Mouse (Mus musculus): ENCODE measurements around the gene Acta2.
A peak's percentile ranks its signal among the peaks of the same experiment; 100 is the strongest.

Acta2 gene

DNA sequence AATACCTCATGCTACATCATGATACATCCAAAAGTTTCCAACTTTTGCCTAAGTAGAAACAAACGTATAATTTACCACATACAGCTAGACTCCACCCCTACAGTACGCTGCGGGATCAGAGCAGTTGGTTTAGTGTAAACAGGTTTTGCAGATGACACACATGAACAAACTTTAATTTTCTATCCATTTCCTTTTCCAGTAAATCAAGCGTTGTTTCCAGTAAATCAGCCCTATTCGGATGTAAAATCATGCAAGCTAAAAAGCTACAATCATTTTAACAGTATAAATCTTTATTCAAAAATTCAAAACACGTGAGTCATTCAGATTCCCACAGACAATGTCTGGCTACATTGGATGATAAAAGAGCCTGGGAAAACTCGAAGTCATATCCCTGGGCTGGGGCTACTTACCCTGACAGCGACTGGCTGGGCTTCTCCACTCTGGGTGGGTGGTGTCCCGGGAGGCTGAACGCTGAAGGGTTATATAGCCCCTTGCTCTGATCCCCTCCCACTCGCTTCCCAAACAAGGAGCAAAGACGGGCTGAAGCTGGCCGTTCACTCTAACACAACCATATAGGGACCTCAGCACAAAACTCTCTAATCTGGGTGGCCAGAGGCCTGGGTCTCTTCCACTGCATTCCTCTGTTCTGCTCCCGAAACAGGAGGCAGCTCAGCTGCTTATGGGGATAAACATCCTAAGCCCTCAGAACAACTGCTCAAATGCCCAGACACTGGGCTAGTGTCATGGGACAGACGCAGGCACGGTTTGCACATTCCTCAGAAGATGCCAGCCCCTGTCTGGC is at the start of gene Acta2:
Acta2 (minus strand) TSS at position 711 of the 802 bp plus-strand sequence.
- no peak for DNase-seq (ENCODE audit: low spot score in 2 of 2)

DNA sequence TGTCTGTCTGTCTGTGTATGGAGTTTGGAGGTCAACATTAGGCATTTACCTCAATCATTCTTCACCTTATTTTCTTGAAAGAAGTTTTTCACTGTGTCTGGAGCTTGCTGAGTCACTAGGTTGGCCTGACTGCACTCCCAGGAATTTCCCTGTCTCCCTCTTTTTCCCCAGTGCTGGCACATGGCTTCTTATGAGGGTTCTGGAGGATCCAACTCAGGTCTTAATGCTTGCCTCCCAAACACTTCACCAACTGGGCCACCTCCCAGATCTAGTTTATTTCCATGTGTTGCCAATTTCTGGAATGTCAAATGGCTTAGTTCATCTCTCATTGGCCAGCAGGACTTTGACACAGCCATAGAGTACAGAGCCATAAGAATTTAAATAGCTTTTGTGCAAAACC is 49.5 kb upstream of the Acta2 start:
- DNase-seq (ENCODE audit: low spot score in 2 of 2): no peak

DNA sequence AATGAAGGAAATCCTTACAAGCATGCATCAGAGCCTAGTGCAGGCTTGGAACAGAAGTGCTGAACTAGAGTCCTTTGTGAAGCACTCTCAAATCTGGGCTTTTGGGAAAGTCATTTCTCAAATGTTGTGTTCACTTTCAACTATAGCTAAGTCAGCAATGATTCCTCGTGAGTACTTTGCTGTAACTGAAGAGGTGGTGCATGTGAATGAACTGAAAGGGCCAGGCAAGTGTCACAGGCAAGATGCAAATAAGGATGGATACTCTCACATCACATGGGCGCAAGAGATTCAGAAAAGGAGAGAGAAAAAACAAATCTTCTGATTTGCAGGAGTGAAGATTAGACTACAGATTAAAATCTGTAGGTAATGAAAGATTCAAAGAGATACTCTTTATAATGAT is 45.0 kb upstream of the Acta2 start:
- DNase-seq (ENCODE audit: low spot score in 2 of 2): no peak

DNA sequence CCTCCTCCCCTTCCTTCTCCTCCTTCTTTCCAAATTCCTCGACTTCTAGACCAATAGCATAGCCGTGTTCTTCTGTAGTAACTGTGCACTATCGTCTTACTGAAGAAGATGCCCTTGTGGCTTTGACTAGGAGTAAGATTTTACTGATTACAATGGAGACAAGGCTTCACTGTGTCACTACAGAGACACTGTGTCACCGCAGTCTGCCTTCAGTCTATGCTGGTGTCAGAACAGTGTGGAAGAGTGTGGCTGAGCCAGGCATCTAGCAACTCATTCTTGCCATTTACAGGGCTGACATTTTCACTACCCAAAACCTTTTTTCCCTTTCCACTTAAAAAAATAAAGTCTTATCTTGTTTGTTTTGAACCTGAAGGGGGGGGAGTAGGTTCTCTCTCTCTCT is 43.8 kb upstream of the Acta2 start:
- DNase-seq (ENCODE audit: low spot score in 2 of 2): no peak

DNA sequence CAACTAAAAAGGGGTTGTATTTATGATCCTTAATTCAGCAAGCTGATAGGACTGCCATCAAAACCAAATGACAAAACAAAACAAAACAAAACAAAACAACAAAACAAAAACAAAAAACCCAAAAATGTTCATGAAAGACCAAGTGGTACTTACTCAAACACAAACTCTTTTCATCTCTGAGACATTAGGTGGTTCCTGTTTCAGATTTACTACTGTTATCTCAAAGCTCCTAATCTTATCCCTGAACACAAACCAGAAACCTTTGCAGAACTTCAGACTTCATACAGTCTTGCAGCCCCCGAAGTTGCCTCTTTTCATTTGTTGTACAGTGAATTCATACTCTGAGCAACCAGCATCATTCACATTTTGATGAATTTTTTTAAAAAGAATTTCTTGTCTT is 43.1 kb upstream of the Acta2 start:
- DNase-seq (ENCODE audit: low spot score in 2 of 2): no peak

DNA sequence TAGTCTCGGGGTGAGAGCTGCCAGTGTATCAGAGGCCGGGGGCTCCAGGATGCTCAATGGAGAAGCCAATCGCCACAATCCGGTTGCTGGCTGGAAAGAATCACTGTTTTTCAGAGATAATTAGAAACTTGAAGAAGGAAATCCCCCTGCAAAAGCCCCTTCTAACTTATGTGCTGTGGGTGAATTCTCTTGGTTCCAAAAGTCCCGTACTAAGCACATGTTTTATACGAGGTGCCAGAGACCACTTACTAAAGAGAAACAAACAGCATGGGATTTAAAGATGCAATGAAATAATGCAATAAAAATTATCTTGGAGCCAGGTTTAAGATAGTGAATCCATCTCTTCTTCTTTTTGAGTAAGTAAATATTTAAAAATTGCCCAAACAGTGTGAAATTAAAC is 40.1 kb upstream of the Acta2 start:
- no peak for DNase-seq (ENCODE audit: low spot score in 2 of 2)

DNA sequence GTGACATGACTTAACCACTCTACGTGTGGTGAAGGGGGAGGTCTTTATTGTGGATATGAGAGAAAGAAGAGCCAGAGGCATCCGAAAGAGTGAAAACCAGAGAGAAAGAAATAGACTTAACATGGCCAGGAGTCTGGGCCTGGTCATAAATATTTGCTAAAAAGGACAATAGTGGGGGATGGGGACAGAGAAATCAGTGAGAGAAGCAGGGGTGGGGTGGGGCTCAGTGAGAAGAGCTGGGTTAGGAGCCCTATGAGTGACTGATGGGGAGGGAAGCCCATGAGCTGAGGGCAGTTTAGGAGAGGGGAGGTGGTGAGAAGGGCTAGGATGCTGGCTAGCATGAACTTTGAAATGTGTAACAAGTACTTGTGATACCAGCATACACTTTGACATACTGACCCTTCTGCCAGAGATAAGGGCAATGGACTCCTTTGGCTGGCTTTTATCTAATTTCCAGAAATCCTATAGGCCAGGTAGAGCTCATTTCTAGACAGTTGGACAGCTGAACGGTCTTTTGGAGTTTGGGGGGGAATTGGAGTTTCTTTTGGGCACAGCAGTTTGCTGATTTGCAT is 38.1 kb upstream of the Acta2 start:
- no peak for DNase-seq (ENCODE audit: low spot score in 2 of 2)

DNA sequence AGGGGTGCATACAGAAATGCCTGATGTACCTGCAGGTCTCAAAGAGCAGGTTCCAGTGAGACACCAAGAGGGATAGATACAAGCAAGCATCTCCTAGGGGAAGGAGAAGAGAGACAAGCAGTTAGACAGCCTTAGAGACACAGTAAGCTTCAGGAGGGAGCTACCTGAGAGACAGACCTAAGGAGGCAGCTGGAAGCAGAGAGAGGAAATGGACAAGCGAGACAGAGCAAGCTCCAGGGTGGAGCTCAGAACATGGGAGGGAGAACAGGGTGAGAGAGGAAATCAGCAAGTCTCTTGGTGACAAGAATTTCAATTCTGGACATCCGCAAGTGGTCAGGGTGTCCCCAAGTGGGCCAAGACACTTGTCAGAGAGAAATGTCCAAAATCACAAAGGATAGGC is 37.3 kb upstream of the Acta2 start:
- no peak for DNase-seq (ENCODE audit: low spot score in 2 of 2)

DNA sequence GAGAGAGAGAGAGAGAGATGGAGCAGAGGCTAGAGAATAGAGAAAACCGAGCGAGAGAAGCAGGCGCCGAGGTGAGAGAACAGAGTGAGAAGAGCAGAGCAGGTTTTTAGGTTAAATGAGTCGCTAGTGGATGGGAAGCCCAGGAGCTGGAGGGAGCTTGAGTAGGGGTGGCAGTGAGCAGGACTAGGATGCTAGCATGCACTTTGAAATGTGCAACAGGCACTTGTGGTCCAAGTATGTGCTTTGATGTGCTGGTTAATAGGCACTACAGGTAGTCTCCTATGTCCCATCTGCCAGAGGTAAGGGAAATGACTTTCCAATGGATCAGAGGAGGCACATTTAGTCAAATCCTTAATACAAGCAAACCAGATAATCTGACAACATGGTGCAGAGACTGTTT is 36.6 kb upstream of the Acta2 start:
- DNase-seq (ENCODE audit: low spot score in 2 of 2): no peak

DNA sequence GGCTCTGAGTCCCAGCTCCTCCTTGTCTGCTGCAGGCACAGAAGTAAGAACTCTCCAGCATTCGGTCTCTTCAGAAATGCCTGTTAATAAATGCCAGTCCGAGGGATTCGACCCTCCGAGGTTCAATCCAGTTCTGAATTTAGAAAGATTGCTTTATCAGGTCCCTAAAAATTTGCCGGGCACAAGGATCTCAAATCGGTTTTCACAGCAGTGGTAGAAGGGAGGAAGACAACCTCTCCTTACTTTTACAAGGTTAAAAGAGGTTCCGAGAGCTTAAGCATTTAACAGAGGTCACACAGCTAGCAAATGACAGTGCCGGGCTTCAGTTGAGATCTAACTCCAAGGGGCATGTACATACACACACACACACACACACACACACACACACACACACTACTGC is 36.0 kb upstream of the Acta2 start:
- DNase-seq (ENCODE audit: low spot score in 2 of 2): no peak

DNA sequence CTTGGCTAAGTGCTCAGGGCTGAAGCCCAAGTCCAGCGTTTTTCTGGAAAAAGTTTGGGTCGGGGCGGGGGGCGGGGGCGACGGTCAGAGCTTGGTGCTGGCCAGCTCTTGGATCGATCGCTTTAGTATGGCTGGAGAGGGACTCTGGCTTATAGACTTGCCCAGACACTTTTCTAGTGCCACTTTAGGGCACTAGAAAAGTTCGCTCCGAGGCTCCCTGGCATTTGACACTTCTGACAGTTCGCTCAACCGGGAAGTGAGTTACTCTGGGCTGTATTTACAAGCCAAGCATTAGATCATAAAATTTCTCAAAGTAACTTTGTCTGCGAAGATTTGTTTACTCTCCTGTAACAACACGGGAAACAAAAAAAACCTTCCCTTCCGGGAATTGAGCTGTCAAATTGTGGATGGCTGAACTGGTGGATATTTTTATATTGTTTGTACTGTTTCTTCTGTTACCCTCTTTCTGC is 35.5 kb upstream of the Acta2 start:
- no peak for DNase-seq (ENCODE audit: low spot score in 2 of 2)

DNA sequence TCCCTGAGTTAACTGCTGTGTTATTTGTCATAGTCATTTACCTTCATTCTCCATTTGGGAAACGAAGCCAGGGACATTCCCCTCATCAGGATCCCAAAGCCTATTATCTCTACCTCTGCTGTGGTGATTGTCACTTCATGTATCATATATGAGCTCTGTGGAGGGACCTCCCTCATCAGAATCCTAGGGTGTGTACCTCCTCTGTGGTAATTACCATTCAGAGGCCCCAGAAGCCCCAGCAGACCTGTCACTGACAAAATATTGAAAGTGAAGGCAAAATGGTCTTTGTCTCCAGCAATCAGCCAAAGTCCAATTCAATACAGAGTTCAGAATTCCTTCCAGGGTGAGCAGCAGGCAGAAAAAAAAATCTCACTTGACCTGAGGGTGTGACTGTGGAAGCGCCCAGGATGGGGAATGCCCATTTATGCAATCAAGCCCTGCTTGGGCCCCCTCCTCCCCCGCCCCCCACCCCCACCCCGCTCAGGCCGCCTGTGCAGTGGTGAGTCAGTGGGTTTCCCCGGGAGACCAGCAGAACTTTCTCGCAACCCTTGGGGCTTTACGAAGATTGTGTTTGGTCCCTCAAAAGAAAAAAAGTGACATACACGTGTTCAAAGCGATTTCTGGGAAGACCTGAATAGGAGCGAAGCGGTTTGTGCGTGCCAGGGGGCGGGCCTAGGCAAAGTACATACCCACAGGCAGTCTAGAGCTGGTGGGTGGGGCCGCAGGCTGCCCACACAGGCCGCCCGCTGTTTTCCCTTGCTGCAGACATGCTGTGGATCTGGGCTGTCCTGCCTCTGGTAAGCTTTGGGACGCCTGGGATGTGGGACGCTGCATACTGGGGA is 34.8 kb upstream of the Acta2 start, which contains the start of gene Fas:
Fas (plus strand) TSS at position 719 of the 842 bp plus-strand sequence.
- peak; percentile 32 to 72 for DNase-seq (ENCODE audit: low spot score in 2 of 2)

DNA sequence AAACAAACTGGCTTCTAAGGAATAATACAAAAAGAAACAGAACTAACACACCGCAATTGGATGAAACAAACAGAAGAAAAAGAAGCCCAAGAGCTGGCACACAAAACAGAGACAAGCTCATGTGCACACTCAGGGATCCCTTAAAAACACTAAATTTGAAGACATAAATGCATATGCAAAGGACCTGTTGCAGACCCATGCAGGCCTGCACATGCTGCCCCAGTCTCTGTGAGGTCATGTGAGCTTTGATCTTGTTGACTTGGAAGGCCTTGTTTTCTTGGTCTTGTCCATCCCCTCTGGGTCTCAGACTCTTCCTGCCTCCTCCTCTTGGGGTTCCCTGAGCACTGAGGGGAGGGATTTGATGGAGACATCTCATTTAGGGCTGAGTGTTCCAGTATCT is 33.3 kb upstream of the Acta2 start:
- DNase-seq (ENCODE audit: low spot score in 2 of 2): no peak

DNA sequence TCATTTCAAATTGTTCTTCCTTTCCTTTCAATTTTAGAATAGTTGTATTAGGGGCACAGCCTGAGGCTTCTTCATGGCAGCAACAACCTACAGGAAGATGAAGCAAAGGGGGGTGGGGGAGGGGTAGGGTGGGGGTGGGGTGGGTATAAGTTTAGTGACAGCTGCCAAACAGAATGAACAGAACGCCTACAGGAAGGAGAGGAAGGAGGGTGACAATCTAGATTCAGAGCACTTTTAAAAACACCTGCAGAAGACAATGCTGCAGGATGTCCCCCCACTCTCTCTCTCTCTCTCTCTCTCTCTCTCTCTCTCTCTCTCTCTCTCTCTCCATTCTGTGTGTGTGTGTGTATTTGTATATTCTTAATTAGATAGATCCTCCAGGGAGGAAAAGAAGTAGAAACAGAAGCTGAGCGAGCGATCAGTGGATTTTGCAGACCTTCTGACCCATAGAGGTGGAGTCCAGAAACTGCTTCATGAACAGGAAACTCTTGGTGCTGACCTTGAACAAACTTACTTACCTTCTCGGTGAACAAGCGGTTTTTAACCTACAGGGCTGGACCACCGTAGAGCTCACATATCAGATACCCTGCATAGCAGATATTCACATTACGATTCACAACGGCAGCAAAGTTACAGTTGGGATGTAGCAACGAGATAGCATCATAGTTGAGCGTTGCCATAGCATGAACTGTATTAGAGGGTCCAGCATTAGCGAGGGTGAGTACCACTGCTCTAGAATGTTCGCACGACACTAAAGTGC is 32.4 kb upstream of the Acta2 start:
- no peak for DNase-seq (ENCODE audit: low spot score in 2 of 2)

DNA sequence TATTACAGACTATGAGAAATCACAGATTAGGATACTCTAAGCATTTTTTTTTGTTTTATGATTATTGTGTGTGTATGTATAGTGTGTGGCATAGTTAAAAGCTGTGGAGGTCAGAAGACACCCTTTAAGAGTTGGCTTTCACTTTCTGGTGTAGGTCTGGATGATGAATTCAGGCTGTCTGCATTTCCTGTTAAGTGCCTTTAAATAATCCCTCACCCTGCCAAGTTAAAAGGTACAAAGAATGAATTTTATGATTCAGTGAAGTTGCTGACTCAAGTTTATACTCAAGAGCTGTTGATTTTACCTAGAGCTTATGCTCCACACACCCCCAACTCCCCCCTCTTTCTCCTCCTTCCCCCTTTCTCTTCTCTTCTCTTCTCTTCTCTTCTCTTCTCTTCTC is 31.8 kb upstream of the Acta2 start:
- no peak for DNase-seq (ENCODE audit: low spot score in 2 of 2)

DNA sequence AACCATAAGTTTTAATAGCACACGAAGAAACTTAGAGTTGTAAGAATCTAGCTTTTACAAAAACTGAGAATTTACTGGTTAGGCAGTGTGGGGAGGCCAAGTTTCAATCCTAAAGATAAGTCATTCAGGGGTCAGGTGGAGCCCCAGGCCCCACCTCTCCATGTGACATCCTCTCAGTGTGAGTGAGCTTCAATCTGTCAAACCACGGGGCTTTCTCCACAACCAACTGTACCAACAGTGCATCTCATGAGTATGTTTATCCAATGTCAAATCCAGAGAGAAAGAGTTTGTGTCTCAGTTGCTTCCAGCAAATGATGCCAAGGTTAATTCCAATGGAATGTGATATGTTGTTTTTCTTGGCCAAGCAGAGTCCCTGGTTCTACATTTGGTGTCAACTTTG is 29.4 kb upstream of the Acta2 start:
- DNase-seq (ENCODE audit: low spot score in 2 of 2): no peak

DNA sequence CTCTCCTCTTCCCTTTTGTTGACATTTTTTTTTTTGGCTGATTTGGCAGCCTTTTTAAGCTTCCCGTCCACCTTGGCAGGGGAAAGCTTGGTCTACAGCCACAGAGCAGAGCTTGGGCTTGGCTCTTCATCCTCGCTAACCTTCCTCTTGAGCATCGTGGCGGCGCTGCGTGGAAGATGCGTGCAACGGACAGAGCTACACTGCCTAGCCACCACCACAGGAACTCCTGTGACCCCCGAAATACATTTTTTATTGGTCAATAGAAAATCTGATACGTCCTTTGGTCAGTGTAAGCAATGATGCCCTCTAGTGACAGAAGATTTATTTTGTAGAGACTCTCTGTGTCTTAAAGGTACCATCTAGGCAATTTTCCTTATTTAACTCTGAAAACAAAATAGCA is 29.0 kb upstream of the Acta2 start:
- no peak for DNase-seq (ENCODE audit: low spot score in 2 of 2)

DNA sequence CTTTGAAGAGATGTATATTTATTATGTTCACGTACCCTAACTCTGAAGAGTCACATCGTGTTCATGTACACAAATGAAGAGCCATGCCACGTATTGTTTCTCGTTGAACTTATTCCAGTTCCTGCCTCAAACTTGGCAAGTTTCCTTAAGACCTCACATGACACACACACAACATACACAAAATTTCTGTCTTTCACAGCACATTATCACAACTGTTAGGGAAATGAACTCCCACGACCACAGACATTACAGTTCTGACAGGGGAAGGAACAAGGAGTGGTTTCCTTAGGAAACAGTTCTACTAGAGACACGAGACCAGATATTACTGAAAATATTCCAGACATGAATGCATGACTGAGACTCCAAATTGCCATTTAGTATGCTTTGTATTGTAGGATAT is 28.2 kb upstream of the Acta2 start:
- no peak for DNase-seq (ENCODE audit: low spot score in 2 of 2)

DNA sequence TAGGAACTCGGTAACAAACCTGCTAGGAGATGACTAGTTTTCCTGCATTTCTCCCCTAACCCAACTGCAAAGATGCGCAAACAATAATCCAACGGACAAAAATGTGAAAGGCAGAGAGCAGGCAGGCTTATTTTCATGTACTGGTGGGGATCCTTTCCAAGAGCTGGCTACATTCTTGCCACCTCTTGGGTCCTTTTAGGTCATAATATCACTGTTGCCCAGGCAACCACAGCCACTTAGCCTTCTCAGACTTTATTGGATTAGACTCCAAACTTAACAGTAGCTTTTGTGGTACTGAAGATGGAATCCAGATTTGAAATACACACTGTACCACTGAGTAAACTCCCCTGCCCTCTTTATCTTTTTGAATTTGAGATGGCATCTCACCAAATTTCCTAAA is 22.7 kb upstream of the Acta2 start:
- no peak for DNase-seq (ENCODE audit: low spot score in 2 of 2)

DNA sequence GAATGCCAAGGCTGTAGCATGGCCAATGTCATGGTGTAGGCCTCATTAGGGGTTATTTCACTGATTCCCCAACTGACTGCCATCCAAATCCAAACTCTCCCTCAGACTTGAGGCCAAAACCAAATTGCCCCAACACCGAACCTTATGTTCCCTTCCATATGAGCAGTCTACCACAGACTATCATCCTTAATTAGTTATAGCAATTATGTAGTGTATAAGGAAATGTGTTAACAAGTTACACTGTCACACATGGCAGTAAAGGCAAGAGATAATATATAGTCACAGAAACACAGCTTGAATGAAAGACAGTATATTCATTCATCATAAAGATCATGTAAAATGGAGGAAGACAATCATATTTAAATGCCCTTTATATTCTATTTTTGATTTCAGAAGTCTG is 17.7 kb upstream of the Acta2 start:
- DNase-seq (ENCODE audit: low spot score in 2 of 2): no peak

DNA sequence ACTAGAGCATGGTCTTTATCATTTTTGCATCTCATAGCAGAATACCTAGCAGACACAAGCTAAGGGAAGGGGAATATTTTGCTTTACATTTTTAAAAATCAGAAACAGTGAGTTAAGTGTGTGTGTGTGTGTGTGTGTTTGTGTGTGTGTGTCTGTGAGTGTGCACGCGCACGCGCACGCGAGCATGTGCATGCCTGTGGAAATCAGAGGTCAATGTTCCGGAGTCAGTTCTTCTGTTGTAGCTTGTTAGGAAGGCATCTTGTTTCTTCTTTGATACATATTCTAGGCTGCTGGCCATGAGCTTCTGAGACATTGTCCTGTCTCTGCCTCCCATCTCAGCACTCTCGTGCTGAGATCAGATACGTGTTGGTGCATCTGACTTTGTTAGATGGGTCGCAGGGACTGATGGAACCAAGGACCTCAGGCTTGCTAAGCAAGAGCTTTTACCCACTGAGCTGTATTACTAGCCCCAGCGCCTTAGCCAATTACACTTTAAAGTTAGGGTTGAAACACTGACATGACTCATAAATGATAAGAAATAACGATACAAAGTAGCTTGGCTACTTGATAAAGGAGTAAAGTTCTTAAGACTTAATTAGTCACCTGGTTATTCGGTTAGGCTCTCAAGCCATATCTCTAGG is 15.6 kb upstream of the Acta2 start:
- no peak for DNase-seq (ENCODE audit: low spot score in 2 of 2)

Data from spleen, postnatal 10 days (tissue).